23 mouse cellular contexts compared by ENCODE assay signal in genomic region chr9:122276665-122277064, GRCm38 (mm10). TPM values are rescaled to one million over a fixed set of nuclear protein-coding genes. Genes with fewer than 3 reads are reported as not detected.
DNase-seq lines count a peak whose midpoint lies in the region; ATAC-seq and TF ChIP-seq lines count a peak whose summit lies in the region.
"Had no signal": no experiment of that assay in that cellular context is flagged by ENCODE, and none has a peak within 500 bp of the region (broad histone marks: within the 10 kb centered on the region; RNA-seq: fewer than 3 reads in every experiment).

No protein-coding gene starts in this region.

- WGBS in kidney, embryonic 15.5 days = 98% methylated on average over 2 of the region's 2 CpGs

- no peaks in the 10 kb centered on the region for H3K27me3 ChIP-seq in kidney, embryonic 15.5 days
- H3K27me3 ChIP-seq: embryonic facial prominence, embryonic 12.5 days; embryonic facial prominence, embryonic 15.5 days; hindbrain, embryonic 12.5 days; hindbrain, embryonic 15.5 days had no signal

- intact Hi-C loops in left cerebral cortex, adult 2 months (cut with DNase I) = no loop called here

- peak; percentile 22 for DNase-seq in kidney, adult 18-20 months
- peak; percentile 43 for DNase-seq in kidney, adult 9 months
- DNase-seq in kidney, postnatal 10 days = no peak
- DNase-seq in kidney, postnatal 25 days = peak; percentile 35 to 58
- no peak for DNase-seq in left cerebral cortex, adult 2 months (ENCODE audit: extremely low spot score in 1 of 2, low spot score in 2 of 2)
- DNase-seq in cerebellum, adult 18-20 months = no peak
- DNase-seq: adrenal gland, adult 8-10 months; adrenal gland, postnatal 25 days; B cell, adult 2 months; cerebellum, adult 11-12 months; cerebellum, adult 9-10 months; cerebellum, postnatal 14 days; forebrain, postnatal 0 days; gastrocnemius, adult 2 months; gastrocnemius, postnatal 14 days had no signal

- ATAC-seq in kidney, embryonic 15.5 days (replicated peaks; ENCODE audit: low FRiP score) = no peak
- ATAC-seq: CD4-positive, CD25-positive, alpha-beta regulatory T cell, adult 4 months; forebrain, embryonic 14.5 days; forebrain, postnatal 0 days had no signal

- H3K36me3 ChIP-seq in kidney, embryonic 15.5 days = peaks cover 28% of the 10 kb centered on the region

- no peak overlapping the region for H3K4me2 ChIP-seq in kidney, embryonic 15.5 days
- H3K4me2 ChIP-seq: embryonic facial prominence, embryonic 12.5 days; embryonic facial prominence, embryonic 15.5 days; heart, embryonic 11.5 days; hindbrain, embryonic 12.5 days; hindbrain, embryonic 15.5 days had no signal

- H3K27ac ChIP-seq in kidney, embryonic 15.5 days = no peak overlapping the region
- no peak overlapping the region for H3K27ac ChIP-seq in left cerebral cortex, adult 2 months
- H3K27ac ChIP-seq: embryonic facial prominence, embryonic 12.5 days; embryonic facial prominence, embryonic 15.5 days; gastrocnemius, adult 2 months; hindbrain, embryonic 12.5 days; hindbrain, embryonic 15.5 days had no signal

- no peaks in the 10 kb centered on the region for H3K4me1 ChIP-seq in kidney, embryonic 15.5 days
- H3K4me1 ChIP-seq: embryonic facial prominence, embryonic 12.5 days; embryonic facial prominence, embryonic 15.5 days; hindbrain, embryonic 12.5 days; hindbrain, embryonic 15.5 days had no signal

- no peak overlapping the region for H3K4me3 ChIP-seq in kidney, embryonic 15.5 days (replicated peaks)
- no peak overlapping the region for H3K4me3 ChIP-seq in left cerebral cortex, adult 2 months
- H3K4me3 ChIP-seq: embryonic facial prominence, embryonic 12.5 days; embryonic facial prominence, embryonic 15.5 days; gastrocnemius, adult 2 months; hindbrain, embryonic 12.5 days; hindbrain, embryonic 15.5 days had no signal

- no peaks in the 10 kb centered on the region for H3K9me3 ChIP-seq in kidney, embryonic 15.5 days (replicated peaks)
- H3K9me3 ChIP-seq: embryonic facial prominence, embryonic 12.5 days; embryonic facial prominence, embryonic 15.5 days; hindbrain, embryonic 12.5 days; hindbrain, embryonic 15.5 days had no signal

- no peak overlapping the region for H3K9ac ChIP-seq in kidney, embryonic 15.5 days
- H3K9ac ChIP-seq: embryonic facial prominence, embryonic 12.5 days; embryonic facial prominence, embryonic 15.5 days; forebrain, postnatal 0 days; hindbrain, embryonic 12.5 days; hindbrain, embryonic 15.5 days had no signal

- no peak for TF ChIP-seq CTCF in left cerebral cortex, adult 2 months (IDR thresholded peaks at IDR 0.05)

RNA-seq across cellular contexts. Expression of gene Ano10, which starts 17.6 kb away (rescaled TPM):
- polyA plus RNA-seq in kidney, embryonic 15.5 days (2015; fragmentation: Nextera tagmentation; extraction: Ambion mirVana) = 32.0 and 36.2 TPM in 2 replicates
- 10 to 100 TPM; 25.8 to 27.4 TPM for total RNA-seq in left cerebral cortex, adult 2 months (2021)

Comparison
In these comparisons a context has a peak if more than half of its experiments do, and no peak if none do; other contexts are left out.
1. DNase-seq: peak in kidney, adult 18-20 months (single experiment), kidney, adult 9 months (single experiment) and kidney, postnatal 25 days (2 of 2); none in kidney, postnatal 10 days (single experiment), left cerebral cortex, adult 2 months (0 of 2) and cerebellum, adult 18-20 months (0 of 2).